Mouse (Mus musculus) T-cell, adult 2 months (primary cell): Measurements from ENCODE around the gene Hspb7.

ENCODE experiments used
- DNase-seq: peaks from one replicate; pipeline ENCODE4 v3.0.0; 2022; ENCODE audit warnings: low spot score

Gene Hspb7

GRCm38 (mm10) chr4:141469343-141469742, 48.8 kb downstream of the Hspb7 start:
- DNase-seq: no peak

GRCm38 (mm10) chr4:141471491-141471890, 50.9 kb downstream of the Hspb7 start:
- no peak for DNase-seq

DNA sequence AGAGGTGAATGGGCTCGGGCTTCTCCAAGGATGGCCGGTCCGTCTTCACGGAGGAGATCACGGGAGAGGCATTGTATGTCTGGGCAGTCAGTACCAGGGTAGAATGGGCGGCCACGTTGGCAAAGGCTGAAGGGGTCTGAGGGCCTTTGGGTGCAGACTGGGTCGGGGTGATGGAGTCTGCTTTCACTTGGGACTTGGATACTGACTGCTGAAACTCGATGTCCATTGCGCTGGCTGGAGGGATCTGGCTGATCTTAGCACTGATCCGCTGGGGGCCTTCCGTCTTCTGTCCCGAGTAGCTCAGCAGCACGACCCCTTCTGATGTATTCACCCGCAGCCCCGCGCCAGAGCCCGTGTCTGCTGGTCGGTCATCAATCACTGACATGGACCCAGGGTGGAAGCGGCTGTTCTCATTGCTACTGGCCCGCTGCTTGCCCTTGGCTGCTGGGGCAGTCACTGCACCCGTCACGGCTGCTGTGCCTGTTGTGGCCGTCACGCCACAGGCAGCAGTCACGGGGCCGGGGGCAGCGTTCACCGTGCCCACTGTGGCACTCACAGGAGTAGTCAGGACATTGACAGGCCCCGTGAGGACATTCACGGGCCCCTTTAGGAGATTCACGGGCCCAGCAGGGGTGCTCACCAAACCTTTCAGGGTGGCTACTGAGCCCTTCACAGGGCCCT, 52.2 kb downstream of the Hspb7 start:
- no peak for DNase-seq

GRCm38 (mm10) chr4:141474431-141474830, 53.9 kb downstream of the Hspb7 start:
- DNase-seq: no peak
